Mouse (Mus musculus): ENCODE measurements around the gene Desi1.
"Not testable (repeated sequence)": the region's sequence is repeated elsewhere in the genome, so short reads cannot be mapped to it uniquely, and the experiment has no call there.

Gene Desi1

DNA sequence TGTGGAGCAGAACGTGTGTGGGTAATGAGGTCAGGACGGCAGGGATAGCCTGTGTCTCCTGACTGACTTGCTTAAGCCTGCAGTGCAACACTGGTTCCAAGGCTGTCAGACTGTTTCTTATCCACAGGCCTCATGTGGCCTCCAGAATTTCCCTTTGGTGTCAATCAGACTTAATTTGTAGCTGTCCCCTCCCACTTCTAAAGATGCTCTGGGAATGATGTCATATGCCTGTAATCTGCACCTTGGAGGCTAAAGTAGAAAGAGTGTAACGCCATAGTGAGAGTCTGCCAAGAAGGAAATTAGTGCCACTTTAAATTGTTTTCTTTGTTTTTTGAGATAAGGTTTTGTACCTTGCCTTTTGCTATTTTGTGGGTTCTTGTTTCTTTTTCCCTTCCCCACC is 14.4 kb downstream of the Desi1 start:
- no peak for DNase-seq (ENCODE audit: low spot score in 2 of 2)

DNA sequence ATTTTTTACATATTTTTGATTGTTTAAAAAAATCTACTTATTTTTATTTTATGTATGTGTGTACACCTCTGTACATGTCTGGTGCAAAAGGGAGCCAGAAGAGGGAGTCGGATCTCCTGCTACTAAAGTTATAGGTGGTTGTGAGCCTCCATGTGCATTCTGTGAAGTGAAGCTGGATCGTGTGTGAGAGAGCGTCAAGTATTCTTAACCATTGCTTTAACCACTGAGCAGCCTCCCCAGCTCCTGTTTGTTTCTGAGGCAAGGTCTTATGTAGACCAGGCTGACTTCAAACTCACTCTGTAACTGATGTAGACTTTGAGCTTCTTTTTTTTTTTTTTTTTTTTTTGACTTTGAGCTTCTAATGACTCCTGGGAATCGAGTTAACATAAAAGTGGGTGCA is 16.2 kb downstream of the Desi1 start:
- no peak for DNase-seq (ENCODE audit: low spot score in 2 of 2)

DNA sequence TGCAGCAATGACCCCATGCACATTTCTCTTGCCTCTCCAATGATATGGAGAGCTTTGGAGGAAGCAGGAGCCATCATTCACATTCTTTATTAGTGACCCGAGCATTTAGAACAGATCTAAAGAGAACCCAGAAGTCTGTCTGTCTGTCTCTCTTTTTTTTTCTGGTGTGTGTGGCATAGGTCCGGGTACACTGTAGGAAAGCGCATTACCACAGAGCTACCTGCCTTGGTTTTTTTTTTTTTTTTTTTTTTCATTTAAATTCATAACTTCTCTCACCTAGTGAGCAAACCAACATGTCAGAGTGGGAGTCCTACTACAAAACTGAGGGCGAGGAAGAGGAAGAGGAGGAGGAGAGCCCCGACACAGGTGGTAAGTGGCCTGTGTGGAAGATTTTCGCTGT is 16.8 kb downstream of the Desi1 start:
- DNase-seq (ENCODE audit: low spot score in 2 of 2) = no peak

DNA sequence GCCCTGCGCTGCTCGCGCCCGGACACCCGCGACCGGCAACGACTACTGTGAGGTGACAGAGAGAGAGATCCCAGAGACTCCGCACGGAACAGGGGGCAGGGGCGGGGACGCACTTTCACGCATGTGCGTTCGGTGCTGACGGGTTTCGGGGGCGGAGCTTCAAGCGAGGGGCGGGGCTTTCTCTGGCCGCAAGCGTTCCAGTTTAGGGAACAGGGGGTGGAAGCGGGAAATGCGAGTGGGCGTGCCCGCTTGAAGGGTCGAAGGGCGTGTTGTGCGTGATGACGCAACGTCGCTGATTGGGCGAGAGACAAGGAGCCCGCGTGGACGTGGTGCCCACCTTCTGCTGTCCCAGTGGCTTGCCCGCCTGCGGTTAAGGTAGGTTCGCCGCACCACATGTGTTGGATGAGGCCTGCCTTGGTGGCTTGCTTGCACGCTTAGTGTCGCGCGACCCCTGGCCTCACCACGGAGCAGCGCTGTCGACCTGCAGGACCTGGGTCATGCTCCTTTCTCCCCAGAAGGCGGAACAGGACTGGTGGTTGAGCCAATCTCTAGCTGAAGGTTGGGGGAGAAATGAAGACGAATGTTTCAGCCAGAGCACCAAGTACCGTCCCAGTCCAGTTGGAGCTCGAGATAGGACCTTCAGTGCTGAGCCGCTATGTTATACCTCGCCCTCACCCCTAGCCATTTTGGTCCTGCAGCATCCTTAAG is 17.4 kb downstream of the Desi1 start:
- DNase-seq (ENCODE audit: low spot score in 2 of 2) = peak; percentile 98 to 99

DNA sequence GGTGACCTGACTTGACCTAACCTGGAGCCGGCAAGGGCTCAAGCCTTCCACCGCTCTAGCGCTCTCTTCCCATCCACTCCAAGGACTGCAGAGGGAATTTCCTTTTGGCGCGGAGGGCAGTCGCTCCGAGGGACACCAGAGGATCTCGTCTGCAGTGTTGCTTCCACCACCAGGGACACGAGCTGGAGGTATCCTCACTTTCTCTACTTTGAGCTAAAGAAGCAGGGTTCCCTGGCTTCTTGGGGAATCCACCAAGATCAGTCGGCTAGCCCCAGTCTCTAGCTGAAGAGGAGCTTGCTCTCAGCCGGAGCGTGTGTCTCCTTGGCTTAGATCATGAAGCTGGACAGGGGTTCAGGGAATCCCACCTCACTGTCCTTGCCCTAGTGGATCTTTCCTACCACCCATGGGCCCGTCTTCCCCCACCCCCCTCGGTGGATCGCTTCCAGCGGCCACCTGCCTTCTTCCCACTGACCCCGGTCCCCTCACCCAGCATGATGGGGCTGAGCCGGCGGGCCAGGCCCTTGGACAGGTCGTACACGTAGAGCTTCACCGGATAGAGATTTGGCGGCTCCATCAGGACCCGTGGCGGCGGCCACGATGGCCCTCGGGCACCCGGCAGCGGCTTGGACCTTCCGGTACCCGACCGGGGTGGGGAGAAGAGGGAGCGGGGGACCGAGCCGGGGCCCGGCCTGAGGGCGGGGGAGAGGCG is 18.1 kb downstream of the Desi1 start:
- no peak for DNase-seq (ENCODE audit: low spot score in 2 of 2)

DNA sequence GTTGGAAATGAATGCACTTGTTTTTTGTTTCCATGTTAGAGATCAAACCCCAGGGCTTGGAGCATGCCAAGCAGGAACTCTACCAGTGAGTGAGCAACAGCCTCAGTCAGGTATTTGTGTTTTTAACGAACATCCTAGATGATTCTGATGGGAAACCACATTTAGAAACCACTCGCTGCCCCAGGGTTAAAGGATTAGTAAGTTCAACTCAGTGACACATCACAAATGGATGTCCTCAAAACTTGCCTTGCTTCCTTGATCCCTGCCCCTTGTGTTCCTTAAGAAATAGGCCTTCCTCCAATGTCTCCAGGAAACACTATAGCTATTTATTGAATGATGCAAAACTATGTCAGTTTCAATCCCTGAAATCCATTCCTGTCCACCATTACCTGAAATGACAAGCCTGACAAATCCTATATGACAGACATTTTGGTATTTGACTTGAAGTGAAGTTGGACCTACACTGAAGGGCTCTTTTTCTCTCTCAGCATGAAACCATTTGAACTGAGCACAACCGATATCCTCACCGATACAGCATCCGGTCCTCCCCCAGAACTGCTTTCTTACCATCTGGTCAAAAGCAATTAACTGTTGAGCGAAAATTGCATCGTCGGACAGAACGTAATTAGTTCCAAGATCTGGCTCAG is 18.8 kb downstream of the Desi1 start:
- DNase-seq (ENCODE audit: low spot score in 2 of 2) = no peak

DNA sequence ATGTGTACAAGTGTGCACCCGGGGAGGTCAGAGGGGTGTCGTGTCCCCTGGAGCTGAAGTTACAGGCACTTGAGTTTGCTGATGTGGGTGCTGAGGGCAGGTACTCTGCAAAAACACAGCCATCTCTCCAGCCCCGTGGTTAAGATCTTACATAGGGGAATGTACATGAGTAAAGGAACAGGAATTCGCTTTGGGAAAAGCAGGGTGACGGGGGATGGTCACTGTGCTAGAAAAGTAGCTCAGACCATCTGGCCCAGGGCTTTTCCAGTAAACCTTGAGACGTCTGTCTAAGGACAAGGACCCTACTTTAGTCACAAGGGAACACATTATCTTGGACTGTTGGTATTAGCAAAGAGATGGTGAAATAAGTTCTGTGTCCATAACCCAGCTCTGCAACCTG is 21.7 kb downstream of the Desi1 start:
- DNase-seq (ENCODE audit: low spot score in 2 of 2) = no peak

DNA sequence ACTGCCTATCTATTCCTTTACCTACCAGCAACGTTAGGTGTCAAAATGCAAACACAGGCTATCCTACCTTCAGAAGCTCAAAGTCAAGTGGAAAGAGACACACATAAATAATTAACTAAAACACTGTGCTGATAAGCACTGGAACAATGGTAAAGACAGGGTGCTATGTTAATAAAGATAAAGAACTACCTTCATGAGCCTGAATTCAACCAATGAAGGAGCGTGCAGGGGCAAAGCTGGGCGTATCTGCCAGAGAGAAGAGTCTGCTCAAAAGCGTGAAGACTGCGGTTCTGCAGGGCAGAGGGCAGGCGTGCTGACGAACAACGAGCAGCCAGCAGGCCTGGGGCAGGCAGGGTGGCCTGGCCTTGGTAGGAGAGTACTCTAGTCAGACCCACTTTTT is 29.4 kb downstream of the Desi1 start:
- no peak for DNase-seq (ENCODE audit: low spot score in 2 of 2)

DNA sequence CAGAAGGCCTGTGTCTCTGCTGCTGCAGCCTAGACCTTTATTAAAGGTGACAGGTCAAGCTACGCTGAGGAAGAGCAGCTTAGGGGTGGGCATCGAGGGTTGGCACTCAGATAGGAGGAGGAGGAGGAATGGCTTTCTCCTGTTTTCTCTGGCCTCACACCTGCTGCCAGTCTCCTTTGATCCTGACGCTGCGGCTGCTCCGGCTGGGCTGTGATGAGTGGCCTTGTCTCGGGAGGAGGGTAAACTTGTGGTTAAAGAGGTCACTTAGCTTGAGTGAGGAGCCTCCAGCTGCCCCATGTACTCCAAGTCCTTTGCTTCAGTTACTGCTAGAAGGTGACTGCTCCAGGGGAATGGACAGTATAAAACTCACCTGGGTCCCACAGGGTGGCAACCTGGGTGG is 39.7 kb downstream of the Desi1 start:
- no peak for DNase-seq (ENCODE audit: low spot score in 2 of 2)

DNA sequence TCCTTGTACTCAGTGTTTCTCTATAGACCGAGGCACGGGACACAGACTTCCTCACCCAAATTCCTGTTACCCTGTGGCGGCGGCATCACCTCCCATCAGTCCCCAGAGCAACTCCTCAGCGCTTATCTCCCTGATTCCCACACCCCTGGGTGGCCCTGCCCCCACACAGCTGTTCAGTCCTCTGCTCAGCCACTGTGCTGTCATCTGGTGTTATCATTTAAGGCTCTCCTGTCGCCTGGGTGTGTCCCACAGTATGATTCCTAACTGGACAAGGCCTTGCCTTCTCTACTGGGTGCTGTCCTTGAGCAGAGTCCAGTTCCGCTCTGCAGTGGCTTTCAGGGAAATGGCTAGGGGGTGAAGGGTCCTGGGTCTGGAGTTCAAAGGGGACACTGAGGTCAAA is 43.1 kb downstream of the Desi1 start:
- DNase-seq (ENCODE audit: low spot score in 2 of 2) = no peak

DNA sequence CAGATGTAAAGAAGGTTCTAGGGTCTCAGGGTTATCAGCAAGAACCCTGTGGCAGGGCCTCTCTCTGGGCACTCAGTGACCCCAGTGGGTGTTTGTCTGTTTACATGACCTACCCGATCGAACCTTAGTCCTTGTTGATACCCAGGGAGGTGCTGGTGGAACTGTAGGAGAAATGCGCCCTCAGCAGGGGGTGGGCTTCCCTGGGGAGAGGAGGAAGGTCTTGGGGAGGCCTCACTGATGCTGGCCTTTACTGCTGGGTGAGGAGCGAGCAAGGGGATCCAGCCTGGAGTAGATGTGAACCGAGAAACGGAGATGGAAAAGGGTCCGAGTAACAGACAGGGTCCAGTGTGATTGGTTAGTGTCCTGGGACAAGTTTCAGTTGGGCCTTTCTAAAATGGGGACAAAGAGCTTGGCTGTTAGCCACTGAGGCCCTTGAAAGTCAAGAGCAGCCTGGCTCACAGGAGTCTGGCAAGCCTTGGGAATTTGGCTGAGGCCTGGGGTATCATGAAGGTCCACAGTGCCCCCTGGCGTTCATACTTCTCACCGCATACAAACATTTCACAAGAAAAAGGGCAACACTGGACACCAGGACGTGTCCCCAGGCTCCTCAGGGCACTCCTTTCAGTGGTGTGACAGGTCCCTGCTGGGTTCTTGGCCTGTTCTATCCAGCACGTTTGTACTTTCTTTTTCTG is 44.1 kb downstream of the Desi1 start:
- peak; percentile 64 to 76 for DNase-seq (ENCODE audit: low spot score in 2 of 2)

DNA sequence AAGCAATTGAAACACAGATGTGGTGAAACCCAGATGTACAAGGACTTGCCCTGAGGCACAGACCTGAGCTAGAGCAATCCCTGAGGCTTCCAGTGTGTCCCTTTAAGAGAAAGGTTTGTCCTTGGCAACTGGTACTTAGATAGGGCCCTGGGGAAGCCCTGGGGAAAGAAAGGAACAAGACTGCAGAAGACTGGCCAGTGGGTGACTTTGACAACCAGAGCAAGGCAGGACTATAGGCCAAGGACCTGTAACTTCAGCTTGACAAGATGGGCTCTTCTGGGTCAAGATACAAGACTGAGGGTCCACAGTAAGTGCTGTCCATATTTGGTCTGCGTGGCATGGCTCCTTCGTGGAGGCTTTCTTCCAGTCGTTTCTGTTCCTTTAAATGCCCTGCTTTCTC is 46.0 kb downstream of the Desi1 start, which contains the start of gene Xrcc6:
Xrcc6 (plus strand) TSS at position 190 of the 400 bp plus-strand sequence.
- no peak for DNase-seq (ENCODE audit: low spot score in 2 of 2)

DNA sequence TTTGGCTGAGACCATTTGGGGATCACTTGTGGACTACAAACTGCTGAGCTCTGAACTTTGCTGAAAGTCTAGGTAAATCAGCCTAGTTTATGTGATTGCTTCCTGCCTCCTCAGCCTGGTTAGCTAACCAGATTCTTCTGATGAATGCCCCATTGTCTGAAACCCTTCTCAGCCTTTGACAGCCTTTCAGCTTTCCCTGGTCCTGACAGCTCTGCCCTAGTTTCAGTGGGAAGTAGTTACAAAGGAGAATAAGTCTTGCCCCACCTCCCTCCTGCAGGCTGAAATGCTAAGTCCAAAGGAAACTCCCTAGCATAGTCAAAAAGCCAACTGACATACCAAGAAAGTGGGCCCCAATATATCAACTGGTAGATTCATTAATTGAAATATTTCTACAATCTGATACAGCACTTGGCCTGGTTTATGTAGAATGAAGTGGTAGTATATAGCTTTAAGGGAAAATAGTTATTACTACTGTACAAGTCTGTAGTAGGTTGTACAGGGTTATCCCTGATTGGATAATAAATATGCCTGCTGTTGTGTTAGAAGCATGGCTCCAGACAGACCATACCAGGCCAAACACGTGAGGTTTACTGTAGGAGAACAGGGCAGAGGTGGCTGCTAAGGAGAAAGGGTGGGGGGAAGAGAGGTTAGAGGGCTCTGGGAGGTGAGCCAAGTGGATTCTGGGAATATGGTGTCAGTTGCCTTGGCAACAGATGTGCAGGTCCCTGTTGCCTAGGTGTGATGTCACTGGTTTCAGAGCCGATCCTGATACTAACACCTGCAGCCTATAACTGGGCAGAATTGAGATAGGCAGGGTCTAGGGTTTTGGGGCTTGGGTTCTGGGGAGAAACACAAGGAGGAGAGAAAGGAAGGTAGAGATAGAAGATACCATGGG is 48.1 kb downstream of the Desi1 start:
- DNase-seq (ENCODE audit: low spot score in 2 of 2) = no peak

DNA sequence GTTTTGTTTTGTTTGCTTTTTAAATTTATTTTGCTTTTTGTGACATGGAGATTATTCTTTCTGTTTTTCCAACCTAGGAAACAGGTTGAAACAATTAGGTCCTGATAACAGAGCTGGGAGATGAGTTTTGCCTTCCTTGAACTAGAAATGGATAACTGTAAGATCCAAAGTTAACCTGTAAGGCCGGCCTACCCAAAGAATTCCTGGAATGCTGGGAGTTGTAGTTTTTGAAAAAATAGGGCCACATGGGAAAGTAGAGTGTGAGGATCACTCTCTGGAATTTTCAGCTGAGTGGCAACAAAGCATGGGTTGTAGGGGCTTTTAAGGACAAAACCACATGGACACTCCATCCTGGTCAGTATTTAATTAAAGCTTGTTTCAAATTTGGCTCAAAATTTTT is 51.5 kb downstream of the Desi1 start:
- DNase-seq (ENCODE audit: low spot score in 2 of 2) = no peak

DNA sequence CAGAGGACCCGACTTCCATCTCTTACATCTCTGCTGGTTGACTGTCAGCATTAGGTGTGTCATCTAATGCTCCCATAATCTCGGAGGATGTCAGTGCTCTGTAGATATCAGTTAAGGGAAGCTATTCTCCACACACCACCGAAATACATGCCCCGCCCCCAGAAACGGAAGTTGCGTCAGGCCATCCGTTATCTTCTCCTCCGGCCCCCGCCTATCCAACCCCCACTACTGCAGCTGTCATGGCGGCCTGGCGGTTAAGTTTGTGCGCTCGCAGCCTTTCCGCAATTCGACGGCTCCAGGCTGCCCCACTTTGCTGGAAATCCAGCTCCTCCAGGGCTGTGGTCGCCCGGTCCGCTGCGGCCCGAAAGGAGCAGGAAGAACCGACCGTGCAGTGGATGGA is 53.3 kb downstream of the Desi1 start, which contains the start of gene 1700029P11Rik:
1700029P11Rik (plus strand) TSS at position 220 of the 400 bp plus-strand sequence.
- no peak for DNase-seq (ENCODE audit: low spot score in 2 of 2)

DNA sequence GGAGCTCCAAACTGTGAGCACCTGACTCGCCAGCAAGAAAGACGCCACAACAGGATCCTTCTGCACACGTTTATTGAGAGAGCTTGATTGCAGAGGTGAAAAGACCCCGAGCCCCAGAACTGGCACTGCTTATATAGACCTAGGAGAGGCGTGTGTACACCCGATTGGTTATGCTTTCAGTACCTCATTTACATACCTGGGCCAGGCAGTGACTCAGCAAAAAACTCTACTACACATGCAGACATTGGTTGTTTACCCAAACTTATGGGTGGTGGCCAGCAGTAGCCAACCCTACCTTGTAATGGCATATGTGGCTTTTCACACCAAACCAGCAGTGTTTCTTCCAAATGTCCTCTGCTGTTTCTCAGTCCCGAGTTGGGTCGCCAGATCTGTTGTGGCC is 58.5 kb downstream of the Desi1 start:
- DNase-seq (ENCODE audit: low spot score in 2 of 2) = not testable (repeated sequence)

DNA sequence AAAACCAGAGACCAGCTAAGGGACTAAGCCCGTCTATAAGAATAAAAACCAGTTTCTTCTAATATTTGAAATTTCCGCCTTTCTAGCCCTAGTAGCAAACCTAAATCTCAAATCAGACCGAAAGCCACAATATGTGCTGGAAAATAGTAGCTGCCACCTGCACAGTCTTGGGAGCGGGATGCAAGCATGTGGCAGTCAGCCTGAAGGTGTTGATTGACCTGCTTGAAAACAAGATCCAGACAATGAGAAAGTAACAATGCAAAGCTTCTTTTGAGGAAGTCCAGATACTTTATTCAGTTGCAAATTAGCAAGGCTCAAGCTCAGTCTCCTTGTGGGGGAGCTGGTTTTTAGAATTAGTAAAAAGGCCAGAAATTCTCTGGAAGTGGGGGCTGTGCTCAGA is 63.2 kb downstream of the Desi1 start:
- DNase-seq (ENCODE audit: low spot score in 2 of 2) = not testable (repeated sequence)

DNA sequence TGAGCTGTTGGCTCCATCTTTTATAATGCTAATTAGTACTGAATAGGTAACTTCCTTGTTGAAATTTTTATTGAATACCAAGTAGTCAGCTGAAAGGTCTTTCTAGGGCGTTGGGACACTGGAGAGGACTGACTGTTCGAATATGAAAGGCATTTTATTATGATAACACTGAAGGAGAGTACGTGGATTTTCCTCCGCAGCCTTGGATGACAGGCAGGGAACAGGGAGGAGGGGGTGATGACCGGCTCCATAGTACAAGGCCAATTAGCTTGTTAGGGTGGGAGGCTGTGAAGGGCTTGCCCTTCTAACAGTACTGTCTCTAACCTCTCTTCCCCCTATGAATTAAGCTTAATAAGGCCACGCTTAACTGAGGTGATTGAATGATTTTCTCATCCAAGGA is 64.0 kb downstream of the Desi1 start:
- not testable (repeated sequence) for DNase-seq (ENCODE audit: low spot score in 2 of 2)

DNA sequence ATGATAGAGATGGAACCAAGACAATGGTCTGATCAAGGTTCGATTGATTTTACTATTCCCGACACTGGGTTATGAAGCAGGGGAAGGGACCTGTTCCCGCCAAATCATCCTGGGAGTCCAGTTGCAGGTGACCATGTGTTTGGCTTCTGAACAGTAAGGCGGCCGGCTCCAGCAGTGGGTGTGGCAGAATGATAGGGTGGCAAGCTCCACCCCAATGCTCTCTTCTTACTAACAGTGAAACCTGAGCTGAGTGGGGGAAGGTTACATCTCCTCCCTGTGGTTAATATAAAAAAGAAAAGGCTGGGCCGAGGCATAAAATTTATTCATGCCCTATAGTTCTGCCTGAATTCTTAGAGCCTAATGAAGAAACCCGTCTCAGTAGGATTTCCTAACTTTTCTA is 64.5 kb downstream of the Desi1 start:
- DNase-seq (ENCODE audit: low spot score in 2 of 2) = no peak

DNA sequence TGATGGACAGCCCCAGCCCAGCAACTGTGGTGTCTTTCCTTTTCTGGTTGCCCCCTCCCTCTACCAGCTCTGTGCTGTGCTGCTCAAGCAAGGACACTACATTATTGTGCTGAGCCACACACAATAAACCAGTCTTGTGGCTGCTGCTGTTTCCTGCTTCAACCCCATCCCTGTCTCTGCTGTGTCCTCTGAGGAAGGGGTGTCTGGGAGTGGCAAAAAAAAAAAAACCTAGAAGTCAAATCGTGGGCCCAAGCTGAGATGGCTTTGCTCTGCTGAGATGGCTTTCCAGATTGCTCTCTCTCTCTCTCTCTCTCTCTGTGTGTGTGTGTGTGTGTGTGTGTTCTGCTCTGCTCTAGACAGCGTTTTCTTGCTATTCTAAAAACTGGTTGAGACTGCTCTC is 65.2 kb downstream of the Desi1 start:
- no peak for DNase-seq (ENCODE audit: low spot score in 2 of 2)

DNA sequence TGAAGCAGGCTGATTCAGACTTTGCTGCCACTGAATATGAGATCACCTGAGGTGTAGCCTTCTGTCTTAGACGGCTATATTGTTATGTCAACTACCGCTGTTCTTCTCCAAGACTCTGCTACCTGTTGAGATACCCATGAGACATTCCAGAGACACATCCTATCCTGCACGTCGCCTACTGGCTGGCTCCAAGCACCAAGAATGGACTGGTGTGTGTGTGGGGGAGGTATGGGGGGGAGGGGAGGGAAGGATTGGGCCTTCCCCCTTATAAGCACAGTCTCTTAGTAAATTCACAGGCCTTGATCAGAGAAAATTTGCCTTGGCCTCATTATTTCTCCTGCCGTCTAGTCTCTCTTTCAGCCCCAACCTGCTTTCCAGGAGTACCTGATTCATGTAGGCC is 65.8 kb downstream of the Desi1 start:
- no peak for DNase-seq (ENCODE audit: low spot score in 2 of 2)

Data from urinary bladder, adult 18-20 months (tissue).